Mouse (Mus musculus): ENCODE measurements around the gene Rbbp4. TPM values are rescaled to one million over a fixed set of nuclear protein-coding genes. Genes with fewer than 3 reads are reported as not detected.

Gene Rbbp4
- polyA plus RNA-seq, 1 experiment from 2014 or later: 390 TPM

- no peak overlapping the region for H3K4me3 ChIP-seq (ENCODE audit: low read length)
- H3K9me3 ChIP-seq (ENCODE audit: control insufficient read depth, low read length): no peaks in the 10 kb centered on the region
- no peak overlapping the region for H3K27ac ChIP-seq (ENCODE audit: low read length)
- ATAC-seq (ENCODE audit: low read depth): peak; percentile 35
- peaks cover 7% of the 10 kb centered on the region for H3K4me1 ChIP-seq (replicated peaks; ENCODE audit: control insufficient read depth, insufficient read depth, low read length)
- WGBS: under 1% methylated on average over 18 of the region's 18 CpGs
- no peak overlapping the region for H3K4me2 ChIP-seq (ENCODE audit: low read depth, low read length)
- no peak overlapping the region for H3K9ac ChIP-seq (ENCODE audit: low read length)
- no peaks in the 10 kb centered on the region for H3K27me3 ChIP-seq (ENCODE audit: control insufficient read depth, insufficient read depth, low read depth, low read length)
- H3K36me3 ChIP-seq (ENCODE audit: control insufficient read depth, insufficient read depth, low read length): no peaks in the 10 kb centered on the region
These were observed 58.7 kb downstream of the Rbbp4 start for GRCm38 (mm10) chr4:129276453-129276865.

GRCm38 (mm10) chr4:129272756-129273046, 62.5 kb downstream of the Rbbp4 start:
- peak; percentile 65 for ATAC-seq (ENCODE audit: low read depth)
- 26% methylated on average over 5 of the region's 5 CpGs for WGBS
- H3K9ac ChIP-seq (ENCODE audit: low read length): no peak overlapping the region
- H3K9me3 ChIP-seq (ENCODE audit: control insufficient read depth, low read length): no peaks in the 10 kb centered on the region
- H3K27ac ChIP-seq (ENCODE audit: low read length): peak overlapping the region; percentile 75
- H3K4me2 ChIP-seq (ENCODE audit: low read depth, low read length): peak overlapping the region; percentile 37; the same call in 1 of the 2 replicates
- H3K27me3 ChIP-seq (ENCODE audit: control insufficient read depth, insufficient read depth, low read depth, low read length): no peaks in the 10 kb centered on the region
- H3K36me3 ChIP-seq (ENCODE audit: control insufficient read depth, insufficient read depth, low read length): no peaks in the 10 kb centered on the region
- H3K4me3 ChIP-seq (ENCODE audit: low read length): peak overlapping the region; percentile 20; the same call in 1 of the 2 replicates
- peaks cover 10% of the 10 kb centered on the region for H3K4me1 ChIP-seq (replicated peaks; ENCODE audit: control insufficient read depth, insufficient read depth, low read length)

GRCm38 (mm10) chr4:129271991-129272755, 63.0 kb downstream of the Rbbp4 start:
- peak overlapping the region; percentile 27 for H3K4me3 ChIP-seq (ENCODE audit: low read length)
- 16% methylated on average over 15 of the region's 15 CpGs for WGBS

GRCm38 (mm10) chr4:129268698-129269097, 66.5 kb downstream of the Rbbp4 start:
- Histone ChIP-seq H3K27ac (ENCODE audit: low read length) (no peak overlapping the region), H3K4me1 (replicated peaks; ENCODE audit: control insufficient read depth, insufficient read depth, low read length) (peaks cover 11% of the 10 kb centered on the region), H3K36me3 (ENCODE audit: control insufficient read depth, insufficient read depth, low read length) (no peaks in the 10 kb centered on the region), H3K27me3 (ENCODE audit: control insufficient read depth, insufficient read depth, low read depth, low read length) (no peaks in the 10 kb centered on the region), H3K9ac (ENCODE audit: low read length) (no peak overlapping the region), H3K4me3 (ENCODE audit: low read length) (no peak overlapping the region), H3K9me3 (ENCODE audit: control insufficient read depth, low read length) (no peaks in the 10 kb centered on the region), H3K4me2 (ENCODE audit: low read depth, low read length) (no peak overlapping the region)
- no peak for ATAC-seq (ENCODE audit: low read depth)
- WGBS: 53% methylated on average over 1 of the region's 1 CpGs

More at GRCm38 (mm10) chr4:129271991-129272755, 63.0 kb downstream of the Rbbp4 start:
- Histone ChIP-seq H3K36me3 (ENCODE audit: control insufficient read depth, insufficient read depth, low read length) (no peaks in the 10 kb centered on the region), H3K27me3 (ENCODE audit: control insufficient read depth, insufficient read depth, low read depth, low read length) (no peaks in the 10 kb centered on the region), H3K4me1 (replicated peaks; ENCODE audit: control insufficient read depth, insufficient read depth, low read length) (peaks cover 10% of the 10 kb centered on the region), H3K9me3 (ENCODE audit: control insufficient read depth, low read length) (no peaks in the 10 kb centered on the region), H3K27ac (ENCODE audit: low read length) (peak overlapping the region; percentile 75), H3K9ac (ENCODE audit: low read length) (no peak overlapping the region), H3K4me2 (ENCODE audit: low read depth, low read length) (peak overlapping the region; percentile 37)
- ATAC-seq (ENCODE audit: low read depth): peak; percentile 93

- Histone ChIP-seq H3K27me3 (ENCODE audit: control insufficient read depth, insufficient read depth, low read depth, low read length) (no peaks in the 10 kb centered on the region), H3K4me1 (replicated peaks; ENCODE audit: control insufficient read depth, insufficient read depth, low read length) (peaks cover 14% of the 10 kb centered on the region), H3K4me2 (ENCODE audit: low read depth, low read length) (no peak overlapping the region), H3K4me3 (ENCODE audit: low read length) (no peak overlapping the region), H3K9me3 (ENCODE audit: control insufficient read depth, low read length) (no peaks in the 10 kb centered on the region), H3K9ac (ENCODE audit: low read length) (no peak overlapping the region), H3K36me3 (ENCODE audit: control insufficient read depth, insufficient read depth, low read length) (no peaks in the 10 kb centered on the region), H3K27ac (ENCODE audit: low read length) (no peak overlapping the region)
- WGBS: 49% methylated on average over 5 of the region's 5 CpGs
- ATAC-seq (ENCODE audit: low read depth): peak; percentile 12; the same call in 1 of the 2 replicates
These were observed 68.3 kb downstream of the Rbbp4 start for GRCm38 (mm10) chr4:129266821-129267220.

- Histone ChIP-seq H3K36me3 (ENCODE audit: control insufficient read depth, insufficient read depth, low read length) (no peaks in the 10 kb centered on the region), H3K4me2 (ENCODE audit: low read depth, low read length) (no peak overlapping the region), H3K9ac (ENCODE audit: low read length) (no peak overlapping the region), H3K4me3 (ENCODE audit: low read length) (no peak overlapping the region), H3K9me3 (ENCODE audit: control insufficient read depth, low read length) (no peaks in the 10 kb centered on the region), H3K27ac (ENCODE audit: low read length) (no peak overlapping the region), H3K27me3 (ENCODE audit: control insufficient read depth, insufficient read depth, low read depth, low read length) (no peaks in the 10 kb centered on the region), H3K4me1 (replicated peaks; ENCODE audit: control insufficient read depth, insufficient read depth, low read length) (peaks cover 10% of the 10 kb centered on the region)
- 84% methylated on average over 4 of the region's 4 CpGs for WGBS
- ATAC-seq (ENCODE audit: low read depth): no peak
These were observed 69.0 kb downstream of the Rbbp4 start for GRCm38 (mm10) chr4:129266191-129266590.

- Histone ChIP-seq H3K4me3 (ENCODE audit: low read length) (no peak overlapping the region), H3K9me3 (ENCODE audit: control insufficient read depth, low read length) (no peaks in the 10 kb centered on the region), H3K4me1 (replicated peaks; ENCODE audit: control insufficient read depth, insufficient read depth, low read length) (peaks cover 13% of the 10 kb centered on the region), H3K27ac (ENCODE audit: low read length) (0 out of 2 replicates have a peak overlapping the region, but pooled peaks have one; percentile 5), H3K4me2 (ENCODE audit: low read depth, low read length) (0 out of 2 replicates have a peak overlapping the region, but pooled peaks have one; percentile 4), H3K27me3 (ENCODE audit: control insufficient read depth, insufficient read depth, low read depth, low read length) (no peaks in the 10 kb centered on the region), H3K9ac (ENCODE audit: low read length) (no peak overlapping the region), H3K36me3 (ENCODE audit: control insufficient read depth, insufficient read depth, low read length) (no peaks in the 10 kb centered on the region)
- peak; percentile 76 for ATAC-seq (ENCODE audit: low read depth)
- WGBS: 24% methylated on average over 19 of the region's 19 CpGs
These were observed 71.7 kb downstream of the Rbbp4 start for GRCm38 (mm10) chr4:129263225-129264021.

GRCm38 (mm10) chr4:129261196-129261595, 74.0 kb downstream of the Rbbp4 start, which contains the start of gene C77080:
TSS of gene C77080 (minus strand) at chr4:129261404.
- Histone ChIP-seq H3K9ac (ENCODE audit: low read length) (no peak within 1 kb of the TSS), H3K9me3 (ENCODE audit: control insufficient read depth, low read length) (no peaks in the 10 kb centered on the region), H3K36me3 (ENCODE audit: control insufficient read depth, insufficient read depth, low read length) (no peaks in the 10 kb centered on the region), H3K27me3 (ENCODE audit: control insufficient read depth, insufficient read depth, low read depth, low read length) (no peaks in the 10 kb centered on the region), H3K4me2 (ENCODE audit: low read depth, low read length) (no peak within 1 kb of the TSS), H3K4me1 (replicated peaks; ENCODE audit: control insufficient read depth, insufficient read depth, low read length) (peaks cover 23% of the 10 kb centered on the region), H3K27ac (ENCODE audit: low read length) (no peak within 1 kb of the TSS), H3K4me3 (ENCODE audit: low read length) (no peak within 1 kb of the TSS)
- WGBS: 24% methylated on average over 3 of the region's 4 CpGs
- no peak for ATAC-seq (ENCODE audit: low read depth)

- no peaks in the 10 kb centered on the region for H3K9me3 ChIP-seq (ENCODE audit: control insufficient read depth, low read length)
- H3K9ac ChIP-seq (ENCODE audit: low read length): no peak overlapping the region
- WGBS: 19% methylated on average over 6 of the region's 6 CpGs
- peaks cover 25% of the 10 kb centered on the region for H3K4me1 ChIP-seq (replicated peaks; ENCODE audit: control insufficient read depth, insufficient read depth, low read length)
- no peak overlapping the region for H3K4me2 ChIP-seq (ENCODE audit: low read depth, low read length)
- H3K27ac ChIP-seq (ENCODE audit: low read length): no peak overlapping the region
- no peaks in the 10 kb centered on the region for H3K36me3 ChIP-seq (ENCODE audit: control insufficient read depth, insufficient read depth, low read length)
- H3K27me3 ChIP-seq (ENCODE audit: control insufficient read depth, insufficient read depth, low read depth, low read length): no peaks in the 10 kb centered on the region
- no peak for ATAC-seq (ENCODE audit: low read depth)
- no peak overlapping the region for H3K4me3 ChIP-seq (ENCODE audit: low read length)
These were observed 74.5 kb downstream of the Rbbp4 start for GRCm38 (mm10) chr4:129260678-129261077.
